Mouse (Mus musculus): ENCODE results near the gene Chic2.

DNA sequence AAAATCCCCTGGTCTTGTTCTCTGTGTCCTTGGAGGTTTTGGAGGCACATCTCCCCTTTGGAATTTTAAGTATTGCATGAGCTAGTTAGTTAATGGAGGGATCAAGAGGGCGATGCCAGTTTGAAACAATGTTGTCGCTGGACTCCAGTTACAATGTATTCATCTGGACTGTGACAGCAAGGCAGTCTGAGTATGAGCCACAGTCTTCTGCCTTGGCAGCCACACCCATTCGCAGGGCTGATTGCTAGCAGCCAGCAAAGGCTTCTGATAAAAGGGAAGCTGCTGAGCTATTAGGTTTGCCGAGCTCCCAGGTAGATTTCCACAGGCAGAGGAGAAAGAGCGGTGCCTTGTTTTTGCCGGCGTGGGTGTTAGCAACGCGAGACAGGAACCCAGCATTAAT, 84.3 kb downstream of the Chic2 start:
- TF ChIP-seq CTCF (IDR thresholded peaks at IDR 0.05; ENCODE audit: borderline replicate concordance, control insufficient read depth, extremely low read depth, insufficient read depth, low read length, poor library complexity) (no peak), POLR2A (IDR thresholded peaks at IDR 0.05; ENCODE audit: control insufficient read depth, extremely low read depth, insufficient read depth, low read length, poor library complexity) (no peak)
